Mouse (Mus musculus): ENCODE data around the gene Prkar1a.

The Prkar1a gene

DNA sequence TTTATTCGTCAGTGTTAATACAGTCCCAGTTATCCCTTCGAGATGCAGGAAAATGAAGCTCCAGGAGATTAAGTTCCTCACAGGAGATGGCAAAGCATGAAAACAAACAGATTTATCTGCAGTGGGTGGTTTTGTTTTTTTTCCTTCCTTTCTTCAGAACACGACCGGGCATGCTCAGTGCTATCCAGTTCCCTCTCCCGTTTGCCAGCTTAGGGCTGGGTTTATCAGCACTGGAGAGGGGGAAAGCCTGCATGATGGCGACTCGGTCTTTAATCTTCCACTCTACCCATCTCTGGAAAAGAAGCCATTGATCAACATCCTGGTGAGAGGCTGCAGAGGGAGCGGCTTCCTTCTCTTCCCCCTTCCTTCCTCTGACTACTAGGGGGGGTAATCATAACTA, at the start of gene Prkar1a:
TSS of gene Prkar1a (plus strand) at position 200 of the 400 bp plus-strand sequence.
- no peak for DNase-seq (ENCODE audit: low spot score in 2 of 2)

GRCm38 (mm10) chr11:109607600-109607999, 41.6 kb upstream of the Prkar1a start:
- DNase-seq (ENCODE audit: low spot score in 2 of 2), result no peak

GRCm38 (mm10) chr11:109608976-109609625, 40.1 kb upstream of the Prkar1a start:
- DNase-seq (ENCODE audit: low spot score in 2 of 2), result no peak

GRCm38 (mm10) chr11:109610046-109610794, 39.0 kb upstream of the Prkar1a start:
- DNase-seq (ENCODE audit: low spot score in 2 of 2), result no peak

- no peak for DNase-seq (ENCODE audit: low spot score in 2 of 2)
These were observed 38.4 kb upstream of the Prkar1a start for GRCm38 (mm10) chr11:109610795-109611302.

DNA sequence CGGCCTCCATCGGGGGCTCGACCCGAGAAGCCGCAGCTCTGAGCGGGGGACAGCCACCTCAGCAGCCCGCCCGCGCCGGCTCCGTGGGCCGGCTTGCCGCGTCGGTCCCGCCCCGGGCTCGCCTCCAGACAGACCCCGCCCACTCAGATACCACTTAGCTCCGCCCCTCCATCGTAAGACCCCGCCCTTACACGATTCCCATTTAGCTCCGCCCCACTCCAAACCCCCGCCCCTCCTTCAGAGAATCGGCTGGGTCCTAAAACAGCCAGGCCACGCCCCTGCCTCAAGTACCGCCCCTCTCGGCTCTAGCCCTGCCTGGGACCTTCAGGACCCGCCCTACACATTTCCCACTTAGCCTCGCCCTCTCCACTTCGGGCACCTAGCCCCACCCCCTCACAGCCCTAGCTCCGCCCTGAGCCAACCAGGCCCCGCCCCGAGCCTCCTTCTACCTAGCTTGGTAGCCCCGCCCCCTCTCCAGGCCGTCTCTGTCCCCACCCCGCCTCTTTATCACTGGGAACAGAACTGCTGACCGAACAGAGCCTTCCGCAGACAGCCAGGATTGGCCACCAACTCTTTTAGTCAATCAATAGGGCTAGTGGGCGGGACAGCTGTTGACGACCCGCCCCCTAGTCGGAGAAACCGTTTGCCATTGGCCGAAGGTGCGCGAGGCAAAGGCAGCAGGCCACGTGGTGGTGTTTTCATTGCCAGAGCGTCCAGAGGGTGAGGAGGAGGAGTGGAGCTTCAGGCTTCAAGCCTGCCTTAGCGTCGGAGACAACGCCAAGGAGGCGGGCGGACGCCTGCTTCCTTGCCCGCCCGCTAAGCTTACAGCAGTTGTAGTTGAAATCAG, 37.7 kb upstream of the Prkar1a start, which contains the start of gene Wipi1:
TSS of gene Wipi1 (minus strand) at position 665 of the 847 bp plus-strand sequence.
- DNase-seq (ENCODE audit: low spot score in 2 of 2), result peak; percentile 96 to 97

- DNase-seq (ENCODE audit: low spot score in 2 of 2), result peak; percentile 16 to 57
These were observed 36.2 kb upstream of the Prkar1a start for GRCm38 (mm10) chr11:109612871-109613529.

GRCm38 (mm10) chr11:109615286-109615685, 33.9 kb upstream of the Prkar1a start:
- peak in 1 of 2 experiments; percentile 13 for DNase-seq (ENCODE audit: low spot score in 2 of 2)

GRCm38 (mm10) chr11:109616352-109616751, 32.9 kb upstream of the Prkar1a start:
- no peak for DNase-seq (ENCODE audit: low spot score in 2 of 2)

DNA sequence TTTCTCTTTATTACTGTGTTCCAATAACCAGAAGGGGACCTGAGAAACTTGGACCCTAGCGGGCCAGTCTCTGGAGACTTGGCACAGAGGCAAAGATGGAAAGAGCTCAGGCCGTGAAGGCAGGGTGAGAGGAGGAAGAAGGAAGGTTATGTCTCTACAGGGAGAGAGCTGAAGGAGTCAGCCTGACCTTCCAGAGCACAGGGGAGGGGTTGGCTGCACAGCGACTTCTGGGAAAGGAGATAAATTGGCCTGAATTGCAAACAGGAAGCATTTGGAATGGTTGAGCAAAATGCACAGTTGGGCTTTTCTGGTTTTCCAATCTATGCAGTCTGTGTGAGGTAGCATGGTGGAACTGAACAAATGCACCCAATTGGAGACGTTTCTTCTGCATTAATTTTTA, 32.4 kb upstream of the Prkar1a start:
- DNase-seq (ENCODE audit: low spot score in 2 of 2), result no peak

DNA sequence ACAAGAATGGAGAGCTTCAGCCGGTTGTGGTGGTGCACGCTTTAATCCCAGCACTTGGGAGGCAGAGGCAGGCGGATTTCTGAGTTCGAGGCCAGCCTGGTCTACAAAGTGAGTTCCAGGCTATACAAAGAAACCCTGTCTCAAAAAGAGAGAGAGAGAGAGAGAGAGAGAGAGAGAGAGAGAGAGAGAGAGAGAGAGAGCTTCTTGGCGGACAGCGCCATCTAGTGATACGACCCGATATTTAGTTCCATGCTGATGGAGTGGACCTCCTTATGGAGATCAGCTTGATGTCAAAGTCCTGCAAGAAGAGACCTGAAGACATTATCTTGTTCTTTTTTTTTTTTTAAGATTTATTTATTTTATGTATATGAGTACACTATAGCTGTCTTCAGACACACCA, 30.1 kb upstream of the Prkar1a start:
- DNase-seq (ENCODE audit: low spot score in 2 of 2), result peak; percentile 32 to 40

DNA sequence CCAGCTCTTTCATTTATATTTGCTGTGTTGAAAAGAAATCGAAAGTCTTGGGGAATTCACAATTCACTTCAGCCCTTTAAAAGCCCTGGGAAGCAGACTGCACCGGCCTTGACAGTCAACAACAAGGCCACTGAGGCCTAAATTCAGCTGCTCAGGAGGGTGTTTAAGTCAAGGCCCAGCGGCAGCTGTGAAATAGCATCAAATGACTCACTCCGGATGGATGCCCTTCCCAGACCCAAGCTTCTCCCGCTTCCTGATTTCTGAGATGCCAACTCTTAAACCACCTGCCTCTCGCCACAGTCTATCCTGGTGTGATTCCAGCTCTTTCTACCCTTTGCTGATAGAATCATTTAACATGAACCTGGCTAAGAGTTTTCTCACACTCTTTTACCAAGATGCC, 28.8 kb upstream of the Prkar1a start:
- no peak for DNase-seq (ENCODE audit: low spot score in 2 of 2)

GRCm38 (mm10) chr11:109621183-109621582, 28.0 kb upstream of the Prkar1a start:
- DNase-seq (ENCODE audit: low spot score in 2 of 2), result no peak

DNA sequence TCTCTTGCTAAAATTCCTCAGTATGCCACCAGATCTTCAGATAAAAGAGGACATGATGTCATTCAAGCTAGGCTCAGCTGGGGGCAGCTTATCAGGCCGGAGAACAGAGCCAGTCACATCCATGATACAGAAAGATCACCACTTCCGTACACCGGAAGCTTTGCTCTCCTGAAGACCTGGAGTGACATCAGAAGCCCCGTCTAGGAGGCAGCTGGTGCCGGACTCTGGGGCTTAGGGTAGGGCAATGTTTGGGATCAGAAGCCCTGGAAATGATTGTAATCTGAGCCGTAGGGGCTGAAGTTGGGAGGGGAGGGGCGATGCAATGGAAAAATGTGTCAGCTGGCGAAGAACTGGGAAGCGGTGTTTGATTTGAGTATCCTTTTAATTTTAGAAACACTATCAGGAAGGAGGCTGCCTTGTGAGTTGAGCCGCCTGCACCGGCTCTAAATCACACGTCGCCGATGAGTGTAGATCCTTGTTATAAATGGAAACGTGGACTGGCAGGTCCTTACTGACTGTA, 26.6 kb upstream of the Prkar1a start:
- no peak for DNase-seq (ENCODE audit: low spot score in 2 of 2)

- DNase-seq (ENCODE audit: low spot score in 2 of 2), result no peak
These were observed 26.0 kb upstream of the Prkar1a start for GRCm38 (mm10) chr11:109623238-109623637.

- no peak for DNase-seq (ENCODE audit: low spot score in 2 of 2)
These were observed 21.6 kb upstream of the Prkar1a start for GRCm38 (mm10) chr11:109627648-109628047.

GRCm38 (mm10) chr11:109628099-109628498, 21.1 kb upstream of the Prkar1a start:
- DNase-seq (ENCODE audit: low spot score in 2 of 2), result no peak

- DNase-seq (ENCODE audit: low spot score in 2 of 2), result no peak
These were observed 20.1 kb upstream of the Prkar1a start for GRCm38 (mm10) chr11:109629021-109629521.

GRCm38 (mm10) chr11:109634928-109635327, 14.3 kb upstream of the Prkar1a start:
- DNase-seq (ENCODE audit: low spot score in 2 of 2), result no peak

- DNase-seq (ENCODE audit: low spot score in 2 of 2), result no peak
These were observed 13.3 kb upstream of the Prkar1a start for GRCm38 (mm10) chr11:109635871-109636395.
